Mouse (Mus musculus): ENCODE measurements around the gene Olfr9. TPM values are rescaled to one million over a fixed set of nuclear protein-coding genes. Genes with fewer than 3 reads are reported as not detected.
"Not testable (repeated sequence)": the region's sequence is repeated elsewhere in the genome, so short reads cannot be mapped to it uniquely, and the experiment has no call there.

Gene Olfr9
- polyA plus RNA-seq, 1 experiment = not detected

DNA sequence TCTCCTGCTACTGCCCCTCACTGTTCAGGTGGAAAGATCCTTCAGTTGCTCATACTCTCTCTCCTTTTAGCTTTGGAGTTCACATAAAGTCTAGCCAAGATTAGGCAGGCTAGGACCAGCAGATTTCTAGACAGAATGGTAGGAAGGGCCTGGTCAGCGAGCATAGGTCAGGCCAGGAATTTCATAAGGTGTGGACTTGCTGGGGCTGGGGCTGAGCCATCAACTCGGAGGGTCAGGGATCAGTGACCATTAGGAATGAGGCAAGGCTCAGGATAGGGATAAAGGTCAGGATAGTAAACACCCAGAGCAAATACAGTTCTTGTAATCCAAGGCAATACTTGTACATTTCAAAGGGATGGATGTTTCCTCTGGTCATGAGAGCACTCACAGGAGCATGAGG lies 24.3 kb upstream of the Olfr9 start:
- H3K27ac ChIP-seq (ENCODE audit: control insufficient read depth, insufficient read depth, low read depth, low read length, poor library complexity) = no peak overlapping the region
- TF ChIP-seq CTCF (IDR thresholded peaks at IDR 0.05; ENCODE audit: control insufficient read depth, insufficient read depth, low read length) (no peak), POLR2A (IDR thresholded peaks at IDR 0.05; ENCODE audit: borderline replicate concordance, control insufficient read depth, low read depth, low read length) (no peak)
- H3K4me3 ChIP-seq (replicated peaks; ENCODE audit: control insufficient read depth, low read depth, low read length) = no peak overlapping the region
- no peaks in the 10 kb centered on the region for H3K4me1 ChIP-seq (ENCODE audit: control insufficient read depth, insufficient read depth, low read length)
- 83% methylated on average over 2 of the region's 2 CpGs for WGBS

DNA sequence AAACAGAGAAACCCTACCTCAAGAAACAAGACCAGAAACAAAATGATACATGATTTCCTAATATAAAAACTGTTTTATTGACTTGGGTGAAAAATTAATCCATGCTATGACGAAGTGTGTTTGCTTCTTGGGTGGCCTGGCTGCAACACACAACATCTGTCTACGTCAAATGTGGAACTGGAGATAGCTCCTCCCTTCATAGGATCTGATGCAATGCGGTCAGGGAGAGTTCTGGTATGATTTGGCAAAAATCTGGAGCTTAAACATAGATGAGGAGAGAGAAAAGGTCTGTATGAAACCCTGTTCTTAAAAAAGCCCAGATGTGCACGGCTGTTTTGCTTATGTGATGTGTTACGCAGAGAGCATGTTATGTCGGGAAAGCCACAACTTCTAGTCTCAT lies 23.4 kb upstream of the Olfr9 start:
- Histone ChIP-seq H3K4me3 (replicated peaks; ENCODE audit: control insufficient read depth, low read depth, low read length) (no peak overlapping the region), H3K27ac (ENCODE audit: control insufficient read depth, insufficient read depth, low read depth, low read length, poor library complexity) (no peak overlapping the region), H3K4me1 (ENCODE audit: control insufficient read depth, insufficient read depth, low read length) (no peaks in the 10 kb centered on the region)
- 32% methylated on average over 6 of the region's 6 CpGs for WGBS
- no peak for TF ChIP-seq CTCF (IDR thresholded peaks at IDR 0.05; ENCODE audit: control insufficient read depth, insufficient read depth, low read length)
- no peak for TF ChIP-seq POLR2A (IDR thresholded peaks at IDR 0.05; ENCODE audit: borderline replicate concordance, control insufficient read depth, low read depth, low read length)

DNA sequence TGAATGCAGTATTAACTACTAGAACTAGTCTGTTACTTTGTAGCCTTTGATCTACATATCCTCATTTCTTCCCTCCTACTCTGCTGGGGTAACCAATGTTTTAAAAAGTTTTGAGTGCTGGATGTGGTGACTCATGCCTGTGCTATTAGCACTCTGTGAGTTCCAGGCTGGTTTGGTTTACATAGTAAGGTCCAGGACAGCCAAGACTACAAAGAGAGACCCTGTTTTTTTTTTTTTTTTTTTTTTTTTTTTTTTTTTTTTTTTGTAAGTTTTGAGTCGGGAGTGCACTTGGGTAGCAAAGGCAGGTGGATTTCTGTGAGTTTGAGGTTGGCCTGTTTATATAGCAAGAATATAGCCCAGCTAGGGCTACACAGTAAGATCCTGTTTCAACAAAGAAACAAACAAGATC lies 20.9 kb upstream of the Olfr9 start:
- 64% methylated on average over 1 of the region's 1 CpGs for WGBS
- Histone ChIP-seq H3K4me1 (ENCODE audit: control insufficient read depth, insufficient read depth, low read length) (no peaks in the 10 kb centered on the region), H3K27ac (ENCODE audit: control insufficient read depth, insufficient read depth, low read depth, low read length, poor library complexity) (no peak overlapping the region), H3K4me3 (replicated peaks; ENCODE audit: control insufficient read depth, low read depth, low read length) (no peak overlapping the region)
- TF ChIP-seq POLR2A (IDR thresholded peaks at IDR 0.05; ENCODE audit: borderline replicate concordance, control insufficient read depth, low read depth, low read length) (no peak), CTCF (IDR thresholded peaks at IDR 0.05; ENCODE audit: control insufficient read depth, insufficient read depth, low read length) (no peak)

DNA sequence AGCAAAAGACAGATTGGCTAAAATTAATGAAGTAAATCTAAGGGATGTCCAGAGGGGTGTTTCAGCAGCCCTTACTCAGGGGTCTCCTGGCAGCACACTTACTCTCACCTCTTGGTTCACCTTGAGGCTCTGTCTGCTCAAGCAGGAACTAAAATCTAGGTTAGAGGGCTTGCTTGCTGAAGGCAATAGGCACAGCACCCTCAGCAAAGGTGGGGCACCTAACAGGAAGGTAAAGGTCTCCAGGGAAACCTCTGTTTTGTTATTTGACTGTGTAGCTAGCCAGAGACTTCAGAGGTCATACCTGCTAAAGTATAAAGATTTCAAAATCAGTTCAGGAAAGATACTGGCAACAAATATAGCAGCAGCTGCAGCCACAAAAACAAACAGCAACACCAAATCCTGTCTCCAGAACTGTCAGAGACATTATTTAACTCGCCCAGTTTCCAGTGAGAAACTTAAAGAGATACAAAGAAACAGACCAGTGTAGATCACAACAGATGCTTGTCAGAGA lies 18.4 kb upstream of the Olfr9 start:
- Histone ChIP-seq H3K4me3 (replicated peaks; ENCODE audit: control insufficient read depth, low read depth, low read length) (no peak overlapping the region), H3K27ac (ENCODE audit: control insufficient read depth, insufficient read depth, low read depth, low read length, poor library complexity) (no peak overlapping the region), H3K4me1 (ENCODE audit: control insufficient read depth, insufficient read depth, low read length) (no peaks in the 10 kb centered on the region)
- WGBS = 46% methylated on average over 1 of the region's 1 CpGs
- TF ChIP-seq CTCF (IDR thresholded peaks at IDR 0.05; ENCODE audit: control insufficient read depth, insufficient read depth, low read length) (no peak), POLR2A (IDR thresholded peaks at IDR 0.05; ENCODE audit: borderline replicate concordance, control insufficient read depth, low read depth, low read length) (no peak)

DNA sequence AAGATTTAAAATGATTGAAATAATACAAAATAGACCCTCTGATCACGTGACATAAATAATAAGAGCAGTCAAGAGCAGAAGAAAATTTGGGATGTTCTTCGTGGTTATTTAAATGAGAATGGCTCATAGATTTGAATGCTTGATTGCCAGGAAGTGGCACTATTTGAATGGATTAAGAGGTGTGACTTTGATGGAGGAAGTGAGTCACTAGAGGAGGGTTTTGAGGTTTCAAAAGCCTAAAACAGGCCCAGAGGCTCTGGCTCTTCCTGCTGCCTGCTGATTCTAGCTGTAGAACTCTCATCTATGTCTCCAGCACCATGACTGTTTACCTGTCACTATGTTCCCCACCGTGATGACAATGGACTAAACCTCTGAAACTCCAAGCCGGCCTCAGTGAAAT lies 16.4 kb upstream of the Olfr9 start:
- no peak for TF ChIP-seq POLR2A (IDR thresholded peaks at IDR 0.05; ENCODE audit: borderline replicate concordance, control insufficient read depth, low read depth, low read length)
- no peak overlapping the region for H3K27ac ChIP-seq (ENCODE audit: control insufficient read depth, insufficient read depth, low read depth, low read length, poor library complexity)
- WGBS = 79% methylated on average over 4 of the region's 4 CpGs
- no peak overlapping the region for H3K4me3 ChIP-seq (replicated peaks; ENCODE audit: control insufficient read depth, low read depth, low read length)
- no peaks in the 10 kb centered on the region for H3K4me1 ChIP-seq (ENCODE audit: control insufficient read depth, insufficient read depth, low read length)

DNA sequence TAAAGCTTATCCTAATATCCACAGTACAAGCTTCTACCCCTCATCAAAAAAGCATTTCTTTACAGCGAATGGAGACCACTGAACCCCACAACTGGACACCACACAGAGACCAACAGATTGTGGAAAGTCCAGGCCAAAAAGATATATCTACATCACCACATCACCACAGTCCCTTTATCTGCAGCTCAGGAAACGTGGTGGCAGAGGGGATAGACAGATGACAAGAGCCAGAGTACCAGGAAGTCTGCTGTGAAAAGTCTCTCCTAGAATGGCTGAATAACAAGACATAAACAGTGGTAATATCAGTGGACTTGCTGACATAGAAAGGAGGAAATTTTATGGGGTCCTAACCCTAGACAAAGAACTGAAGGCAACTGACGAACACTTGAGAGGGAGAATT lies 12.8 kb upstream of the Olfr9 start:
- Histone ChIP-seq H3K4me3 (replicated peaks; ENCODE audit: control insufficient read depth, low read depth, low read length) (no peak overlapping the region), H3K4me1 (ENCODE audit: control insufficient read depth, insufficient read depth, low read length) (no peaks in the 10 kb centered on the region), H3K27ac (ENCODE audit: control insufficient read depth, insufficient read depth, low read depth, low read length, poor library complexity) (no peak overlapping the region)
- WGBS = 50% methylated on average over 3 of the region's 3 CpGs
- no peak for TF ChIP-seq CTCF (IDR thresholded peaks at IDR 0.05; ENCODE audit: control insufficient read depth, insufficient read depth, low read length)
- no peak for TF ChIP-seq POLR2A (IDR thresholded peaks at IDR 0.05; ENCODE audit: borderline replicate concordance, control insufficient read depth, low read depth, low read length)

DNA sequence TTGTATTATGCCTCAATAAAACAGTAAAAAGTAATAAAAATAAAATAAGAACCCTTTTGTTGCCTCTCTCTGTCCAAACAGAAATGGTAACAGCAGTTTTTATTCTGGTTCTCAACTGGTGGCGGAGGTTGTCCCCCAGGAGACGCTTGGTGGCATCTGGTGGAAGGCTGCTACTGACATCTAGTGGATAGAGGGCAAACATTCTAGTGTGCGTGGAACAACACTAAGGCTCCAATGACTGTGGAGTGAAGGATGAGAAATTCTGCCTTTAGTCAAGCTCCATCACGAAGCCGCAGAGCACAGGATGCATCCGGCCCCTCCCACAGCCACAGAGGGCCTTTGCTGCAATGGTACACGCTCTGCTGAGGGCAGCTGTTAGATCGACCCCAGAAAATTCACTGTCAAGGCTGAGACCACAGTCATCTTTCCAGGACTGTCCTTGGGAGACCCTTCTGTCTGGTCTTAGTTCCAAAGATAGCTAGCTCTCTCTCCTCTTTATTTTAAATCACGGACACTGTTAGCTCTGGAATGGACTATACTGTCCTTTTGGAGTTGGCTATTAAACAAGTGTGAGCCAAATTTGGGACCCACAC lies 11.6 kb upstream of the Olfr9 start:
- WGBS = 15% methylated on average over 9 of the region's 9 CpGs
- no peak overlapping the region for H3K4me3 ChIP-seq (replicated peaks; ENCODE audit: control insufficient read depth, low read depth, low read length)
- no peak overlapping the region for H3K27ac ChIP-seq (ENCODE audit: control insufficient read depth, insufficient read depth, low read depth, low read length, poor library complexity)
- TF ChIP-seq CTCF (IDR thresholded peaks at IDR 0.05; ENCODE audit: control insufficient read depth, insufficient read depth, low read length) = peak; percentile 62
- no peak for TF ChIP-seq POLR2A (IDR thresholded peaks at IDR 0.05; ENCODE audit: borderline replicate concordance, control insufficient read depth, low read depth, low read length)
- H3K4me1 ChIP-seq (ENCODE audit: control insufficient read depth, insufficient read depth, low read length) = no peaks in the 10 kb centered on the region

DNA sequence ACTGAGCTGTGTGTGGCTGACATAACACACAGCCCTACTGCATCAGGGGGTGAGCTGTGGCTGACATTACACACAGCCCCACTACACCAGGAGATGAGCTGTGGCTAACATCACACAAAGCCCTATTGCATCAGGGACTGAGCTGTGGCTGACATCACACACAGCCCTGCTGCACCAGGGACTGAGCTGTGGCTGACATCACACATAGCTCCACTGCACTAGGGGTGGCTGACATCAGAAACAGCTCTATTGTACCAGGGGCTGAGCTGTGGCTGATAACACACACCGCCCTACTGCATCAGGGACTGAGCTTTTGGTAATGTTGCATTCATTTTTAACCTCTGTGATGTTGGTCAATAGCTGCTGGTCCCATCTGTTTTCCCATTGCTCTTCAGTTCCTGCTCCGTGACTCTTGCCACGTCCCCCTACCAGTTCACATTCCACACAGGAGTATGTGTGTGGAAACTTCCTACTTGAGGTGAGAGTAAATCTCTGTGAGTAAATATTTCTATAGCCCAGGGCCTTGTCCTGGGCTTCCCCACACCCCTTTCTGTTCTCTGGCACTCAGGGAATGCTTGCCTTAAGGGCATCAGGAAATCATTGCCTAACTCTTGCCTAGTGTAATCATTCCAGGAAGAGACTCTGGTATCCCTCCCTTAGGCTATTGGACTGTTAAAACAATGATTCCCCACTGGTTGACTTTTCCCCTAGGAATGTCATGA lies 8.4 kb upstream of the Olfr9 start:
- 76% methylated on average over 3 of the region's 3 CpGs for WGBS
- Histone ChIP-seq H3K27ac (ENCODE audit: control insufficient read depth, insufficient read depth, low read depth, low read length, poor library complexity) (no peak overlapping the region), H3K4me1 (ENCODE audit: control insufficient read depth, insufficient read depth, low read length) (no peaks in the 10 kb centered on the region), H3K4me3 (replicated peaks; ENCODE audit: control insufficient read depth, low read depth, low read length) (no peak overlapping the region)
- TF ChIP-seq CTCF (IDR thresholded peaks at IDR 0.05; ENCODE audit: control insufficient read depth, insufficient read depth, low read length) (no peak), POLR2A (IDR thresholded peaks at IDR 0.05; ENCODE audit: borderline replicate concordance, control insufficient read depth, low read depth, low read length) (no peak)

DNA sequence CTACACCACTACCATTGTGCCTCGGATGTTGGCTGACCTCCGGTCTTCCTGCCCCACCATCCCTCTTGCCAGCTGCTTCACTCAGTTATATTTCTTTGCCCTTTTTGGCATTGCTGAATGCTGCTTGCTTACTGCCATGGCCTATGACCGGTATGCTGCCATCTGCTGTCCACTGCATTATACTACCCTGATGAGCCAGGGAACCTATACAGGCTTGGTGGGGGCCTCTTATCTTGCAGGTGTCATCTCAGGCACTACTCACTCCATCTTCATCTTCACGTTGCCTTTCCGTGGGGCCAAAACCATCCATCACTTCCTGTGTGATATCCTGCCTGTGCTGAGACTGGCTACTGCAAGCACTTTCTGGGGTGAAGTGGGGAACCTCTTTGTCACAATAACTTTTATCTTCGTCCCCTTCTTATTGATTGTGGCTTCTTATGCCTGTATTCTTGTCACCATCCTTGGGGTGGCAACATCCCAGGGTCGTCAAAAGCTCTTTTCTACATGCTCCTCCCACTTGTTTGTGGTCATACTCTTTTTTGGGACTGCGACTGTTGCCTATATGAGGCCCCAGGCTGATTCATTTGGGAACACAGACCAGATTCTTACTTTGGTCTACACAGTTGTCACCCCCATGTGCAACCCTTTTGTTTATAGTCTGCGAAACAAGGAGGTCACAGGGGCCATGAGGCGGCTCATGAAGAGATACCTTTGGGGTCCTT lies 1.1 kb downstream of the Olfr9 start:
- whole genome bisulfite sequencing = 48% methylated on average over 7 of the region's 10 CpGs
- H3K4me1 ChIP-seq (ENCODE audit: control insufficient read depth, insufficient read depth, low read length); H3K4me3 ChIP-seq (replicated peaks; ENCODE audit: control insufficient read depth, low read depth, low read length); H3K27ac ChIP-seq (ENCODE audit: control insufficient read depth, insufficient read depth, low read depth, low read length, poor library complexity): not testable (repeated sequence)
